Mouse (Mus musculus): ENCODE data around the gene 4930469K13Rik. TPM values are rescaled to one million over a fixed set of nuclear protein-coding genes. Genes with fewer than 3 reads are reported as not detected.

4930469K13Rik gene
- not detected for polyA plus RNA-seq (2015; fragmentation: Illumina TruSeq; extraction: RNeasy Lipid Tissue Mini Kit (QIAGEN cat#74804); ENCODE audit: insufficient read depth, low read depth, low replicate concordance)

DNA sequence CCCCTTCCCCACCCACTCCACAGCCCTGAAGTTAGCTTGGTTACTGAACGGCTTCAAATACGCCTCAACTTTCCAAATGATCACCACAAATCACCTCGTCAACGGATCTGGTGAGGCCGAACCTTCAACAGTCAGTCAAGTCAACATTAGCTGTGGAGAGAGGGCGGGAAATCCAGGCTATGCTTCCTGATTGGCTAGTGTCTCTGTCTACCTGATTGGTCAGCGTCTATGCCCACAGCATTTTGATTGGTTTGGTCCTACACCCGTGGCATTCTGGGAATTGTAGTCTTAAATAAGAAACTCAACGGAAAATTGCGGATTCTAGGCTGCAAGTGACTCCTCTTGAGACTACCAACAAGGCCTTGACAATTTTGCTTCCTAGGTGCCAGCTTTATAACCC lies at the start of gene 4930469K13Rik:
Gene 4930469K13Rik, minus strand, starts transcription at position 133 of the 400 bp plus-strand sequence.

DNA sequence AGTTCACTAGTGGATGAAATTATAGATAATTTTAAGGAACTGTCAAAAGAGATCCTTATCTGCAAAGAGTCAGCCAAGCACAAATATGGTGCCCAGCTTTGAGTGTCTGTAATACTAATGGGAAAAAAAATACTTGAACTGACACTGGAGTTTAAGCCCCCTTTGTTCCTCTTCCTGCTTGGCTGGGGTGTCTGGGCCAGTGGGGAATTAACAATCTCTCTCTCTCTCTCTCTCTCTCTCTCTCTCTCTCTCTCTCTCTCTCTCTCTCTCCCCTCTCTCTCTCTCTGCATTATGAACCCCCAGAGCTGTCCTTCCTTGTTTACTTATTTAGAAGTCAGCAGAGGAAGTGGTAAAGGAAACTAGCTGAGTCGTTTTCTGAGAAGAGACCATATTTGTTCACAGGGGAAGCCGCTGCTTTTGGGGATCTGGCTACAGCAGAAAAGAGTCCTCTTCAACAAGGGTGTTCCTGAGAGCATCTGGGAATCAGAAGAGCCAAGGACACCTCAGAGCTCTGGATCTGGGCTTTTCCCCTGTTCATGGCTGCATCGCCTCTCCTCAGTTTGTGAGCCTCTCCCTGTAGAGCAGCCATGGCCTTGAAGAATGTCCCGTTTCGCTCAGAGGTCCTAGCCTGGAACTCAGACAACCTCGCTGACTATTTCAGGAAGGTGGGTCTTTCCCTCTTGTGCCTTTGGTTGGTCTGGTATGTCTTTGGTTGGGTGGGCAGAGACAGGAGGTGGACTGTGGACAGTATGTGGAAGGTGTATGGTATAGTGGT lies 51.4 kb downstream of the 4930469K13Rik start, which contains the start of gene Lcp2:
Gene Lcp2, plus strand, starts transcription at position 154 of the 775 bp plus-strand sequence.

DNA sequence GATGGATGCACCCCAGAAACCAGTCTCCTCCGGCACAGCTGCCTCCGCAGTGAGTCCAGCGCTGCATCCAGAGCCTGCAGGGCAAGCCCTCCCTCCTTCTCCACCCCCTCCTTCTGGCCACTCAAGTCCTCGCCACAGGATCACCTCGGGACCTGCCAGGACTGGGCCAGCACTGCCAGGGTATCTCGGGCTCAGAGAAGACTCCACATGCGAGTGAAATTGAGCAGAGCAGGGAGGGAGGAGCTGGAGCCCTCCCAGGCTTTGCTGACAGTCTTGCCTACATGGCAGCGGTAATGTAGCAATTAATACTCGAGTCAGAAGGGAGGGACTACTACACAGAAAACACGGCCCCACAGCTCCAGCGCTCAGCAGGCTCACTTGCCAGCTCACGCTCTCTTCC lies 105.4 kb downstream of the 4930469K13Rik start, which contains the start of gene Kcnip1:
Gene Kcnip1, minus strand, starts transcription at position 215 of the 400 bp plus-strand sequence.

DNA sequence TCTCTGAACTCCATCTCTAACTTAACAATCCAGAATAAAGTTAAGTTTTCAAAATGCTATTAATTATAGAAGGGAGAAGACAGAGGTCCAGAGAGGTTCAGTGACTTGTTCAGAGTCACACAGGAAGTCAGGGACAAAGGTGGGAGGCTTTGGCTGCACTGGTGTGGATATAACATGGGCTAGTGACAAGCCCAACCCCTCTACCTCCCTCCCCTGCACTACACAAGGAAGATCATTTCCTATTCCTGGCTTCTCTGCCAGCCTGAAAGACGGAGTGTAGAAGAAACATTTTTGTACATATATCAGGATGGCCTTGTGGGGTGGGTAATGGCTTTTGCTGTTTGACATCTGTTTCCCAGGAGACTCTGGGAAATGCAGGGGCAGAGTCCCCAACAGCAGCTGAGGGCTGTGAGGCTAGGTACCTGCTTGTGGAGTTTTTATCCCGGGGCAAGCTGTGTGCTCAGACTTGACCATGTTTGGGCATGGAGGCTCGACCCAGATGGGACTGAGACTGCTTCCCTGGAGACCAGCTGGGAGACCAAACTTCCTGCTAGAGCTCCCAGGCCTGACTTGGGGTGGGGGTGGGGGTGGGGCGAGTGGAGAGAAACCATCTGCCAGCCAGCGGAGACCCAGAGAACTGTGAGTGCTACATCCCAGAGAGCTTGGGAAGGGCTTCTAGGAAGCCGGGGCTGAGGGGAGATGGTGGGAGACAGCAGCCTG lies 135.5 kb downstream of the 4930469K13Rik start, which contains the start of gene Kcnmb1:
Gene Kcnmb1, plus strand, starts transcription at position 326 of the 720 bp plus-strand sequence.

Other genes with a start within 250 kb of the 4930469K13Rik start
- 0.63 TPM for gene Kcnmb1, start 135.5 kb downstream of the 4930469K13Rik start, polyA plus RNA-seq (2015; fragmentation: Illumina TruSeq; extraction: RNeasy Lipid Tissue Mini Kit (QIAGEN cat#74804); ENCODE audit: insufficient read depth, low read depth, low replicate concordance)
- 1.7 TPM for gene Kcnip1, start 105.4 kb downstream of the 4930469K13Rik start, polyA plus RNA-seq (2015; fragmentation: Illumina TruSeq; extraction: RNeasy Lipid Tissue Mini Kit (QIAGEN cat#74804); ENCODE audit: insufficient read depth, low read depth, low replicate concordance)
- 0.79 TPM for gene Lcp2, start 51.6 kb downstream of the 4930469K13Rik start, polyA plus RNA-seq (2015; fragmentation: Illumina TruSeq; extraction: RNeasy Lipid Tissue Mini Kit (QIAGEN cat#74804); ENCODE audit: insufficient read depth, low read depth, low replicate concordance)
- gene Foxi1, start 109.5 kb upstream of the 4930469K13Rik start, polyA plus RNA-seq (2015; fragmentation: Illumina TruSeq; extraction: RNeasy Lipid Tissue Mini Kit (QIAGEN cat#74804); ENCODE audit: insufficient read depth, low read depth, low replicate concordance), result not detected
- gene Fam196b, start 216.3 kb upstream of the 4930469K13Rik start, polyA plus RNA-seq (2015; fragmentation: Illumina TruSeq; extraction: RNeasy Lipid Tissue Mini Kit (QIAGEN cat#74804); ENCODE audit: insufficient read depth, low read depth, low replicate concordance), result not detected

All from pancreas, adult 10 weeks (tissue).